Mouse (Mus musculus) liver, postnatal 0 days (tissue): ENCODE data around the gene Foxa3.

Source experiments
- CTCF ChIP-seq: sonication (generic); IDR thresholded peaks from 2 replicates; pipeline ENCODE4 v1.5.1; 2016; ENCODE audit warnings: antibody characterized with exemption, low read depth
- EP300 ChIP-seq: IDR thresholded peaks from 2 replicates; pipeline ENCODE4 v1.6.1; 2016; ENCODE audit warnings: antibody characterized with exemption, low read depth, mild to moderate bottlenecking

DNA sequence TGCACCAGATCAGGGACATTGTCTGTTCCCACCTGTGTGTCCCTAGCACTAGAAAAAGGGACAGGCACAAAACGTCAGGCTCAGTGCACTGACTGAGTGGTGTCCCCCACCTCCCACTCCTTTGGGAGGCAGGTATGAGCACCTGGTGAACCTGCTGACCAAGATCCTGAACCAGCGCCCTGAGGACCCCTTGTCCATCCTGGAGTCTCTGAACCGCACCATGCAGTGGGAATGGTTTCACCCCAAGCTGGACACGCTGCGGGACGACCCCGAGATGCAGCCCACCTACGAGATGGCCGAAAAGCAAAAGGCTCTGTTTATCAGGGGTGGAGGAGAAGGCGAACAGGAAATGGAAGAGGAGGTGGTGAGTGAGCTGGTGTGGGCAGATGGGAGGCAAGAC, 34.1 kb upstream of the Foxa3 start:
- TF ChIP-seq CTCF (no peak), EP300 (no peak)
